Mouse (Mus musculus) bone marrow macrophage, adult 2 months (primary cell): ENCODE data around the gene Cbx6.

Source experiments
- CTCF ChIP-seq: IDR thresholded peaks from 2 replicates; pipeline ENCODE4 v1.5.1; 2012; ENCODE audit warnings: low read depth, mild to moderate bottlenecking, low read length, moderate library complexity
- POLR2A ChIP-seq: IDR thresholded peaks from 2 replicates; pipeline ENCODE4 v1.6.1; 2012; ENCODE audit warnings: mild to moderate bottlenecking, low read depth, low read length, borderline replicate concordance

- no peak for TF ChIP-seq CTCF
- TF ChIP-seq POLR2A, result no peak
Observed at GRCm38 (mm10) chr15:79793076-79793475, 41.4 kb downstream of the Cbx6 start.
